Mouse (Mus musculus): ENCODE data around the gene Tmem50b.

- TF ChIP-seq TAL1 (IDR thresholded peaks at IDR 0.05; ENCODE audit: low read length) = no peak
- TF ChIP-seq GATA1 (IDR thresholded peaks at IDR 0.05; ENCODE audit: low read length) = no peak
Measured at GRCm38 (mm10) chr16:91640171-91640570, 42.6 kb upstream of the Tmem50b start.
